11 mouse cellular contexts compared by ENCODE assay signal in genomic region chr8:77458575-77458974, GRCm38 (mm10).
"Had no signal": no experiment of that assay in that cellular context is flagged by ENCODE, and none has a peak within 500 bp of the region (broad histone marks: within the 10 kb centered on the region; RNA-seq: fewer than 3 reads in every experiment).

No protein-coding gene starts in this region.

- H3K27ac ChIP-seq: limb, embryonic 13.5 days; liver, embryonic 14.5 days; midbrain, embryonic 10.5 days; neural tube, embryonic 13.5 days had no signal

- H3K4me2 ChIP-seq: limb, embryonic 13.5 days; neural tube, embryonic 13.5 days had no signal

- H3K4me3 ChIP-seq: limb, embryonic 13.5 days; midbrain, embryonic 10.5 days; neural tube, embryonic 13.5 days had no signal

- H3K36me3 ChIP-seq: limb, embryonic 13.5 days; midbrain, embryonic 10.5 days; neural tube, embryonic 13.5 days had no signal

- H3K4me1 ChIP-seq: limb, embryonic 13.5 days; neural tube, embryonic 13.5 days had no signal

- H3K9me3 ChIP-seq: limb, embryonic 13.5 days; midbrain, embryonic 10.5 days; neural tube, embryonic 13.5 days had no signal

- H3K9ac ChIP-seq: limb, embryonic 13.5 days; liver, embryonic 14.5 days; neural tube, embryonic 13.5 days had no signal

- ATAC-seq: midbrain, embryonic 16.5 days had no signal

- H3K27me3 ChIP-seq: limb, embryonic 13.5 days; neural tube, embryonic 13.5 days had no signal

- DNase-seq: kidney, postnatal 10 days; kidney, postnatal 4 days; left cerebral cortex, postnatal 4 days; lung, postnatal 4 days; right cerebral cortex, postnatal 14 days; thymus, postnatal 36 days had no signal
